Mouse (Mus musculus): ENCODE data around the gene Cfap161. TPM values are rescaled to one million over a fixed set of nuclear protein-coding genes. Genes with fewer than 3 reads are reported as not detected.

Cfap161 gene
- polyA plus RNA-seq, 1 experiment from 2014 or later = 1.5 TPM

DNA sequence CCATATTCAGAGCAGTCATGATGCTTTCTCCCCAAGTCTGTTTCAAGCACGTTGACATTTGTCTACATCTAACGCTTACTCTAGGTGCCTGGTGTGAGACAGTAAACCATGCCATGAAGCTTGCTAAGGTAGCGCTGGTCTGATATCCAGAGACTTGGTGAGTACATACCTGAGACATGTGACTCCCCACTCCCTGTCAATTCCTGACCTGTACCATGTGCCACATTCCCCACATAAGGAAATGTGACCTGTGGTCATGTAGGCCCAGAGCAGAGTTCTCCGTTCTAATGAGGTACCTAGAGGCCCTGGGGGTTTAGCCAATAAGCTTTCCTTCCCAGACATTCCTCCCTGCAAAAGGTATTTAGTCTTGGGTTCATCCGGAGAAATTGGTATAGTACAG, 22.2 kb upstream of the Cfap161 start:
- H3K4me3 ChIP-seq (ENCODE audit: low read depth, low read length) = no peak overlapping the region
- no peak overlapping the region for H3K4me2 ChIP-seq (ENCODE audit: low read length)
- H3K27me3 ChIP-seq (replicated peaks; ENCODE audit: control insufficient read depth, insufficient read depth, low read length) = no peaks in the 10 kb centered on the region
- no peak for DNase-seq (ENCODE audit: low spot score)
- no peak overlapping the region for H3K27ac ChIP-seq (ENCODE audit: low read depth, low read length)
- no peaks in the 10 kb centered on the region for H3K9me3 ChIP-seq (replicated peaks; ENCODE audit: control insufficient read depth, low read length)
- 94% methylated on average over 5 of the region's 5 CpGs for WGBS
- ATAC-seq = no peak
- peaks cover 4% of the 10 kb centered on the region; the same call in 1 of the 2 replicates for H3K4me1 ChIP-seq (ENCODE audit: control insufficient read depth, insufficient read depth, low read length)
- no peak overlapping the region for H3K9ac ChIP-seq (ENCODE audit: low read length)
- no peaks in the 10 kb centered on the region for H3K36me3 ChIP-seq (ENCODE audit: control insufficient read depth, insufficient read depth, low read length)

- WGBS = 94% methylated on average over 1 of the region's 1 CpGs
- no peaks in the 10 kb centered on the region for H3K9me3 ChIP-seq (replicated peaks; ENCODE audit: control insufficient read depth, low read length)
- H3K36me3 ChIP-seq (ENCODE audit: control insufficient read depth, insufficient read depth, low read length) = no peaks in the 10 kb centered on the region
- H3K4me2 ChIP-seq (ENCODE audit: low read length) = no peak overlapping the region
- no peak overlapping the region for H3K9ac ChIP-seq (ENCODE audit: low read length)
- no peak overlapping the region for H3K27ac ChIP-seq (ENCODE audit: low read depth, low read length)
- H3K27me3 ChIP-seq (replicated peaks; ENCODE audit: control insufficient read depth, insufficient read depth, low read length) = no peaks in the 10 kb centered on the region
- DNase-seq (ENCODE audit: low spot score) (no peak), ATAC-seq (no peak)
- H3K4me3 ChIP-seq (ENCODE audit: low read depth, low read length) = no peak overlapping the region
- H3K4me1 ChIP-seq (ENCODE audit: control insufficient read depth, insufficient read depth, low read length) = peaks cover 4% of the 10 kb centered on the region; the same call in 1 of the 2 replicates
Measured at GRCm38 (mm10) chr7:83815646-83816045, 21.0 kb upstream of the Cfap161 start.

GRCm38 (mm10) chr7:83813993-83814392, 19.3 kb upstream of the Cfap161 start:
- no peak for DNase-seq (ENCODE audit: low spot score)
- ATAC-seq = no peak
- no peak overlapping the region for H3K4me2 ChIP-seq (ENCODE audit: low read length)
- peaks cover 4% of the 10 kb centered on the region; the same call in 1 of the 2 replicates for H3K4me1 ChIP-seq (ENCODE audit: control insufficient read depth, insufficient read depth, low read length)
- H3K9ac ChIP-seq (ENCODE audit: low read length) = no peak overlapping the region
- no peaks in the 10 kb centered on the region for H3K36me3 ChIP-seq (ENCODE audit: control insufficient read depth, insufficient read depth, low read length)
- H3K27me3 ChIP-seq (replicated peaks; ENCODE audit: control insufficient read depth, insufficient read depth, low read length) = no peaks in the 10 kb centered on the region
- no peak overlapping the region for H3K4me3 ChIP-seq (ENCODE audit: low read depth, low read length)
- H3K9me3 ChIP-seq (replicated peaks; ENCODE audit: control insufficient read depth, low read length) = no peaks in the 10 kb centered on the region
- 13% methylated on average over 4 of the region's 4 CpGs for WGBS
- H3K27ac ChIP-seq (ENCODE audit: low read depth, low read length) = no peak overlapping the region

DNA sequence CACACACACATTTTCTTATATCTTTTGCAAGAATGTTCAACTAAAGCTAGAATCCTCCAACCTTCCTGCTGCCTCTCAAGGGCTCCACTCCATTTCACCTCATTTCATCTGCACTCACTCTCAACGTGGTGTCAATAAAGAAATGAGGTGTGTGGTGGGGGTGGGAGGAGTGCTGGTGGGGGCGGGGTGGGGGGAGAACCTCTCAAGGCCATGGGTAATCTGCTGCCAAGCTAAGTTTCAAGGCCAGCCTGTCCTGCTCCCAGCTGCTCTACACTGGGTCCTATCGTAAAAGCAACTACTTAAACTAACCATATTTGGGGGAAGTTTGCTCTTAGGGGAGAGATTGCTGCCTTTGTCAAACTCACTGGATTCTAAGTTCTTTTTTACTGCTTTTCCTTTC, 18.8 kb upstream of the Cfap161 start:
- H3K4me3 ChIP-seq (ENCODE audit: low read depth, low read length) = no peak overlapping the region
- H3K9ac ChIP-seq (ENCODE audit: low read length) = no peak overlapping the region
- H3K27me3 ChIP-seq (replicated peaks; ENCODE audit: control insufficient read depth, insufficient read depth, low read length) = no peaks in the 10 kb centered on the region
- peaks cover 4% of the 10 kb centered on the region; the same call in 1 of the 2 replicates for H3K4me1 ChIP-seq (ENCODE audit: control insufficient read depth, insufficient read depth, low read length)
- ATAC-seq (no peak), DNase-seq (ENCODE audit: low spot score) (no peak)
- no peaks in the 10 kb centered on the region for H3K36me3 ChIP-seq (ENCODE audit: control insufficient read depth, insufficient read depth, low read length)
- H3K27ac ChIP-seq (ENCODE audit: low read depth, low read length) = no peak overlapping the region
- no peak overlapping the region for H3K4me2 ChIP-seq (ENCODE audit: low read length)
- H3K9me3 ChIP-seq (replicated peaks; ENCODE audit: control insufficient read depth, low read length) = no peaks in the 10 kb centered on the region
- 22% methylated on average over 3 of the region's 3 CpGs for WGBS

DNA sequence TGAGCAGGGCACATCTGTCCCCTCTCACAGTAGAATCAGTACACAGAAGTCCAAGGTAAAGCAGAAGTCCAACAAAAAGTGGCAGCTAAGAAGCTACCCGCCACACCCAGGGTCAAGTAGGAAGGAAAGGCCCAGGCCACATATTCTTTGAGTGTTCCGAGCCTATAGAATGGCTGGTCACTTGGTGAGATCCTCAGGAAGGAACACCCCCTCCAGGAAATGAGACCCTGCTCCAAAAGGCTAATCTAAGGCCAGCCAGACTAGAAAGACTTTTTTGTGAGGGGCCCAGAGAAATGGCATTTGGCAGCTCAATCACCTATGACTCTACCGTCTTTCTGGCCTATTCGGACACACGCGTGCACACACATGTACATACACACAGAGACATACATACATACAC, 18.3 kb upstream of the Cfap161 start:
- Histone ChIP-seq H3K27me3 (replicated peaks; ENCODE audit: control insufficient read depth, insufficient read depth, low read length) (no peaks in the 10 kb centered on the region), H3K4me3 (ENCODE audit: low read depth, low read length) (no peak overlapping the region), H3K36me3 (ENCODE audit: control insufficient read depth, insufficient read depth, low read length) (no peaks in the 10 kb centered on the region), H3K4me2 (ENCODE audit: low read length) (no peak overlapping the region), H3K4me1 (ENCODE audit: control insufficient read depth, insufficient read depth, low read length) (peaks cover 4% of the 10 kb centered on the region; the same call in 1 of the 2 replicates), H3K27ac (ENCODE audit: low read depth, low read length) (no peak overlapping the region), H3K9ac (ENCODE audit: low read length) (no peak overlapping the region), H3K9me3 (replicated peaks; ENCODE audit: control insufficient read depth, low read length) (no peaks in the 10 kb centered on the region)
- WGBS = 84% methylated on average over 6 of the region's 6 CpGs
- no peak for DNase-seq (ENCODE audit: low spot score)
- ATAC-seq = no peak

GRCm38 (mm10) chr7:83812581-83812980, 17.9 kb upstream of the Cfap161 start:
- peaks cover 4% of the 10 kb centered on the region; the same call in 1 of the 2 replicates for H3K4me1 ChIP-seq (ENCODE audit: control insufficient read depth, insufficient read depth, low read length)
- no peak overlapping the region for H3K4me3 ChIP-seq (ENCODE audit: low read depth, low read length)
- WGBS = 75% methylated on average over 10 of the region's 10 CpGs
- ATAC-seq (no peak), DNase-seq (ENCODE audit: low spot score) (no peak)
- H3K27me3 ChIP-seq (replicated peaks; ENCODE audit: control insufficient read depth, insufficient read depth, low read length) = no peaks in the 10 kb centered on the region
- no peak overlapping the region for H3K27ac ChIP-seq (ENCODE audit: low read depth, low read length)
- H3K4me2 ChIP-seq (ENCODE audit: low read length) = no peak overlapping the region
- no peaks in the 10 kb centered on the region for H3K9me3 ChIP-seq (replicated peaks; ENCODE audit: control insufficient read depth, low read length)
- H3K36me3 ChIP-seq (ENCODE audit: control insufficient read depth, insufficient read depth, low read length) = no peaks in the 10 kb centered on the region
- no peak overlapping the region for H3K9ac ChIP-seq (ENCODE audit: low read length)

DNA sequence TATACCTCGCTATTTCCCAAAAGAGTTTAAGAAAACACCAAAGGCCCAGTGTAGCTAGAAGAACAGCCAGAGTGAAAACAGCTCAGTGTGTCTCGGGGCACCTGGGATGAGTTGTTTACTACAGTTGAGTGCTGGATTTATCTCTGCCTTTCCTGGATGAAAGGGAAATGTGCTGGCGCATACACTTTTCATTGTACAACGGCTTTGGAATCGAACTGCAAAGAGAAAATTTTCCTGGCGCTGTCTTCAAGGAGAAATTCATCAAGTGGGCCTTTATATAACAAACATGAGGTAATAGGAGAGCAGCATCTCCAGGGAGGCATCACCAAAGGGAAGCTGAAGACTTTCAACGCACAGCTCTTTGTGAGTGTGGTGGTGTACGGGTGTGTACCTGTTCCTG, 17.2 kb upstream of the Cfap161 start:
- H3K4me2 ChIP-seq (ENCODE audit: low read length) = no peak overlapping the region
- no peak for DNase-seq (ENCODE audit: low spot score)
- ATAC-seq = no peak
- peaks cover 4% of the 10 kb centered on the region; the same call in 1 of the 2 replicates for H3K4me1 ChIP-seq (ENCODE audit: control insufficient read depth, insufficient read depth, low read length)
- no peak overlapping the region for H3K9ac ChIP-seq (ENCODE audit: low read length)
- no peaks in the 10 kb centered on the region for H3K27me3 ChIP-seq (replicated peaks; ENCODE audit: control insufficient read depth, insufficient read depth, low read length)
- WGBS = 86% methylated on average over 8 of the region's 8 CpGs
- H3K9me3 ChIP-seq (replicated peaks; ENCODE audit: control insufficient read depth, low read length) = no peaks in the 10 kb centered on the region
- no peak overlapping the region for H3K4me3 ChIP-seq (ENCODE audit: low read depth, low read length)
- no peaks in the 10 kb centered on the region for H3K36me3 ChIP-seq (ENCODE audit: control insufficient read depth, insufficient read depth, low read length)
- no peak overlapping the region for H3K27ac ChIP-seq (ENCODE audit: low read depth, low read length)

DNA sequence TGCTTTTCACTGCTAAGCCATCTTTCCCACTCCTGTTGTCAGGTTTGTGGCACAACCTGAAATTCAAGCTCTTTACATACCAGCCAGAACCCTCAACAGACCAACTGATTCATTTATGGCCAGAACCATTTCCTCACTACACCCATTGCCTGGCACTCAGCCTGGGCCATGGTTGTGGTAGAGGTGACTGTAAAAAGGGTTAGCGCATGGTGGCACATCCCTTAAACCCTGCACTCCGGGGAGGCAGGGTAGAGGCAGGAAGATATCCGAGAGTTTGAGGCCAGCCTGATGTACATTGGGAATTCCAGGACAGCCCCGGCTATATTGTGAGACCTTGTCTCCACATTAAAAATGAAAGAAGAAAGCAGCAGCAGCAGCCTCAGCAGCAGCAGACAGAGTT, 16.8 kb upstream of the Cfap161 start:
- Histone ChIP-seq H3K27ac (ENCODE audit: low read depth, low read length) (no peak overlapping the region), H3K4me2 (ENCODE audit: low read length) (no peak overlapping the region), H3K9ac (ENCODE audit: low read length) (no peak overlapping the region), H3K4me3 (ENCODE audit: low read depth, low read length) (no peak overlapping the region), H3K4me1 (ENCODE audit: control insufficient read depth, insufficient read depth, low read length) (peaks cover 4% of the 10 kb centered on the region; the same call in 1 of the 2 replicates), H3K27me3 (replicated peaks; ENCODE audit: control insufficient read depth, insufficient read depth, low read length) (no peaks in the 10 kb centered on the region), H3K9me3 (replicated peaks; ENCODE audit: control insufficient read depth, low read length) (no peaks in the 10 kb centered on the region), H3K36me3 (ENCODE audit: control insufficient read depth, insufficient read depth, low read length) (no peaks in the 10 kb centered on the region)
- DNase-seq (ENCODE audit: low spot score) (no peak), ATAC-seq (no peak)
- 86% methylated on average over 4 of the region's 4 CpGs for WGBS

DNA sequence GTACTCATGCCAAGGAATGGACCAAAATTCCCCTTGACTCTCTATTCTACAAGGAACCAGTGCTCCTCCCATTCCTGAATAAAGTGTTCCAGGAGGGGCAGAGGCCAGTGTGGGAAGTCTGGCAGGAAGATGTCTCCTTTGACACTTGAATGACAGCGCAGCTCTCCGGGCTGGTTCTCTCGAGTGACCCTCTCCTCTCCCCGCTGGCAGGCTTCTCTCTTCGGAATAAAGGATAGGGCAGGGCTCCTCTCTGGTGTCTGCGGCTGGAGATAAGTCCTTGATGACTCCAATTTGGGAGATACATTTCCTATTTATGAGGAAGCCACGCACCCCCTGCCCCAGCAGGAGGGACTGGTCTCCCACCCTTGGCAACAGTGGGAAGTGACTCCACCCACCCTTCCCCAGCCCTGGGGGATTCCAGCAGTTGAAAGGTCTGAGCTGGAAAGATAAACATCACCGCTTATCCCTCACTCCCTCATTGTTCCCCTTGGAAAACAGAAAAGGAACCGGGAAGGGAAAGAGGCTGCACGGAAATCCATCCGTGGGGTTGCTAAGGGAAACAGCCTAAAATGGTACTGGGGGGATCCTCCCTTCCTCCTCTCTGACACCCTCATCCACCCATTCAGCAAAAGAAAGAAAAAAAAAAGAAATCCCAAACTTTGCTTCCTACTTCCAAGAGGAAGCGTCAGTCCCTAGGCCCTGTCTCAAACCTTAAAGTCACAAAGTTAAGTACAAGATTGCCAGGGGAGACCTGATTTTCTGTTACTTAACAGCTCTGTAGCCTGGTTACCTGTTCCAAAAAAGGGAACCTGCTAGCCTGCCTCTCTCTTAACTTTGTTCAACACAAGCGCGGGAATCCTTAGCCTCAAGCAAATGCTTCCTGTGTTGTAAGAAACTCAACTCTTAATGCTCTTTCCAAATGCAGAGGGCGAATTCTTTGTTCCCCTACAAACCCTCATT, 15.7 kb upstream of the Cfap161 start:
- H3K4me2 ChIP-seq (ENCODE audit: low read length) = no peak overlapping the region

More for the DNA sequence above, 15.7 kb upstream of the Cfap161 start:
- Histone ChIP-seq H3K27ac (ENCODE audit: low read depth, low read length) (no peak overlapping the region), H3K4me1 (ENCODE audit: control insufficient read depth, insufficient read depth, low read length) (peaks cover 4% of the 10 kb centered on the region; the same call in 1 of the 2 replicates), H3K9me3 (replicated peaks; ENCODE audit: control insufficient read depth, low read length) (no peaks in the 10 kb centered on the region), H3K4me3 (ENCODE audit: low read depth, low read length) (no peak overlapping the region), H3K27me3 (replicated peaks; ENCODE audit: control insufficient read depth, insufficient read depth, low read length) (no peaks in the 10 kb centered on the region), H3K9ac (ENCODE audit: low read length) (no peak overlapping the region), H3K36me3 (ENCODE audit: control insufficient read depth, insufficient read depth, low read length) (no peaks in the 10 kb centered on the region)
- WGBS = 14% methylated on average over 15 of the region's 15 CpGs
- ATAC-seq = no peak
- no peak for DNase-seq (ENCODE audit: low spot score)

Measured in forebrain, embryonic 14.5 days (tissue).